Mouse (Mus musculus) kidney, adult 2 months (tissue): ENCODE measurements at regions not wholly inside any gene's neighbourhood (a gene's known extent, or its start where the extent isn't known, plus 50 kb on each side); places are given as distances from the start of the nearest gene placed in this dataset.

Source experiments
- DNase-seq: peaks from one replicate; pipeline ENCODE4 v3.0.0; 2021
- H3K27ac ChIP-seq: fragments of 200-500 bp; 2 replicates; pipeline ENCODE4 v1.5.1; 2012; ENCODE audit warnings: low read depth, low read length, control low read depth, inconsistent platforms; ENCODE audit not compliant: insufficient read depth
- H3K27me3 ChIP-seq: fragments of 200-500 bp; replicated peaks from 2 replicates; pipeline ENCODE4 v1.6.1; 2012; ENCODE audit warnings: mild to moderate bottlenecking, moderate library complexity, low read length, inconsistent platforms; ENCODE audit not compliant: control insufficient read depth, insufficient read depth
- H3K36me3 ChIP-seq: fragments of 200-500 bp; 2 replicates; pipeline ENCODE4 v1.6.1; 2012; ENCODE audit warnings: mild to moderate bottlenecking, moderate library complexity, low read length, inconsistent platforms; ENCODE audit not compliant: control insufficient read depth, insufficient read depth
- H3K4me1 ChIP-seq: fragments of 200-500 bp; 2 replicates; pipeline ENCODE4 v1.6.1; 2011; ENCODE audit warnings: low read length; ENCODE audit not compliant: control insufficient read depth, insufficient read depth
- H3K4me3 ChIP-seq: fragments of 200-500 bp; 2 replicates; pipeline ENCODE4 v1.5.1; 2011; ENCODE audit warnings: mild to moderate bottlenecking, low read depth, low read length, control low read depth; ENCODE audit not compliant: insufficient read depth
- CTCF ChIP-seq: fragments of 200-500 bp; conservative IDR thresholded peaks from 2 replicates; pipeline ENCODE4 v1.5.1; 2011; ENCODE audit warnings: low read depth, mild to moderate bottlenecking, control low read depth, low read length, moderate library complexity, mixed read lengths; ENCODE audit not compliant: insufficient read depth, insufficient read length
- POLR2A ChIP-seq: fragments of 200-500 bp; IDR thresholded peaks from one replicate; pipeline ENCODE4 v1.6.1; 2011; ENCODE audit warnings: low read depth, low read length, control low read depth
- WGBS: fragments of 180-500 bp; shearing (Covaris S2); methylation state at CpG from one replicate; pipeline ENCODE4 v1.1.7; 2018; 5-methylcytosine and 5-hydroxymethylcytosine counted together

DNA sequence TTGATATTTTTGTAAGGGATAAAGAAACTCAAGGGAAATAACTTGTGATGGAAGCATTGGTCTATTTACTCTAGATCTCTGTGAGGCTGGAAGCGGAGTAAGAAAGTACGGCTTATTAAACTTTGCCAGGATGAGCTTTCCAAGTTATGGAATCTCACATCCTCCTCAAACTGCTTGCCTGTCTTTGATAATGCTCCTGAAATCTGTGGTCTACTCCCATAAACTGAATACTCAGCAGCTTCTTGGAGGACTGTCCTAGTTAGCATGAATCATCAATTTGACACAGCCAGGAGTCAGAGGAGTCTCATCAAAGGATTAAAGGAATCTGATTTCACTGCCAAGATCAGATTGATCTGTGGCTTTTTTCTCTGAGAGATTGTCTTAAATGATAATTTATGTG lies 2753.0 kb upstream of the Lrrc6 start:
- Histone ChIP-seq H3K27ac (no peak overlapping the region), H3K4me1 (no peaks in the 10 kb centered on the region), H3K4me3 (no peak overlapping the region), H3K36me3 (no peaks in the 10 kb centered on the region), H3K27me3 (no peaks in the 10 kb centered on the region)
- DNase-seq: no peak
- 89% methylated on average over 2 of the region's 2 CpGs for WGBS
- TF ChIP-seq CTCF (no peak), POLR2A (no peak)

DNA sequence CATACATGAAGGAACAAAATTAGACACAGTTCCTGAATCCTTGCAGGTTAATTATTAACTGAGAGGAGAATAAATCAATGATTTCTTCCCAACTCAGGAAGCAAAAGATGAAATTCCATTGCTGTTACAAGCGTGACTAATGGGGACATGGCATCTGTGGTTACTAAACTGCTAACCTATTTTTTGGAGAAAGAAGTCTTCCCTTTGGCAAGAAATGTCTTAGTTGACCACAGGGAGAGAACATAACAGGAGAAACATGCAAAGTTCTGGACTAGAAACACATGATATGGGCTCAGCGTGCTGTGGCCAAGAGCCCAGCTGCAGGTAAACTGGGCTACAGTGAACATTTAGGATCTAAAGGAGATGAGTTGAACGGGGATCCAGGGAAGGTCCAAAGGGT lies 2751.4 kb upstream of the Lrrc6 start:
- Histone ChIP-seq H3K27ac (no peak overlapping the region), H3K27me3 (no peaks in the 10 kb centered on the region), H3K36me3 (no peaks in the 10 kb centered on the region), H3K4me1 (no peaks in the 10 kb centered on the region), H3K4me3 (no peak overlapping the region)
- DNase-seq: no peak
- TF ChIP-seq CTCF: no peak
- TF ChIP-seq POLR2A: no peak
- WGBS: 65% methylated on average over 3 of the region's 3 CpGs

DNA sequence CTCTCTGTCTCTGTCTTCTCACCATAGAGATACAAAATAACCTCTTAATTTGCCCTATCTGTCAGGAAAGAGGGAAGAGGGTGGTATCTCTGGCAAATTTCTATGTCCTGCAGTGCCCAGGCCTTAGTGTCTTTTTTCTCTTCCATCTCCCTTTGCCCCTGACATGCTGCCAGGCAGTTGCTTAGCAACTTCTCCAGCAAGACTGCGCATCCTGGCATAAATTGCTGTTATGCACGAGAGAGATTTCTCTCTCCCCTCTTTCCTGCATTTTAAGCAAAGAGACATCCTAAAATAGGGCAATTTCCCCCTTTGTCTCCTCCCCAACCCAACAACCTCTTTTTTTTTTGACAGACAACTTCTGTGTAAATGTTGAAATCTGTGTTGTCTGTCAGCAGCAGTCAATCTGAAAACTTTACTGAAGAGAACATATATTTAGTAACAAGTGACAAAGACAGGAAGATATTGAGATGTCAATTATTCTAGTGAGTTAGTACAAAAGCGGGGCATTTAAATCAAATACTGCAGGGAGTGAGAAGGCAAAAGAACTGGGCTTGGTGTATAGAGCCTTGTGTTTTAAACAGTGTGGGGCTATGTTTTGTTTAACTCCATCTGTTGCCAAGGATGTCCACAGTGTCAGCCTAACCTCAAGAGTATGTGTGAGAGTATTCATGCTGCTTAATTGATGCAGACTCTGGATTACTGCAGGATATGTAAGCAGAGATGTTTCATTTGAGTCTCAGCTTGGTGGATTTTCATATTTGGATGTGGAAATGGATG lies 2745.7 kb upstream of the Lrrc6 start:
- TF ChIP-seq CTCF (no peak), POLR2A (no peak)
- no peak for DNase-seq
- 64% methylated on average over 3 of the region's 3 CpGs for WGBS
- Histone ChIP-seq H3K4me3 (no peak overlapping the region), H3K27me3 (no peaks in the 10 kb centered on the region), H3K4me1 (no peaks in the 10 kb centered on the region), H3K36me3 (no peaks in the 10 kb centered on the region), H3K27ac (no peak overlapping the region)

DNA sequence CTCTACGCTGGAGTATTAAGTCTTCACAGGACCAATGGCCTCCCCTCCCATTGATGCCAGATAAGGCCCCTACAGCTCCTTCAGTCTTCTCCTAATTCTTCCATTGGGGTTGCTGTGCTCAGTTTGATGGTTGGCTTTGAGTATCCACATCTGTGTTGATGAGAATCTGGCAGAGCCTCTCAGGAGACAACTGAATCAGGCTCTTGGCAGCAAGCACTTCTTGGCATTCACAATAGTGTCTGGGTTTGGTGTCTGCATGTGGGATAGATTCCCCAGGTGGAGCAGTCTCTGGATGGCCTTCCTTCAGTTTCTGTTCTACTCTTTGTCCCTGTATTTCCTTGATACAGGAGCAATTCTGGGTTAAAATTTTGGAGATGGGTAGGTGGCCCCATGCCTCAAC lies 2734.6 kb upstream of the Lrrc6 start:
- TF ChIP-seq CTCF: no peak
- no peak for TF ChIP-seq POLR2A
- H3K4me3 ChIP-seq: no peak overlapping the region
- WGBS: 86% methylated on average over 1 of the region's 1 CpGs
- no peaks in the 10 kb centered on the region for H3K36me3 ChIP-seq
- H3K27ac ChIP-seq: no peak overlapping the region
- no peaks in the 10 kb centered on the region; the same call in 1 of the 2 replicates for H3K27me3 ChIP-seq
- H3K4me1 ChIP-seq: no peaks in the 10 kb centered on the region
- no peak for DNase-seq

DNA sequence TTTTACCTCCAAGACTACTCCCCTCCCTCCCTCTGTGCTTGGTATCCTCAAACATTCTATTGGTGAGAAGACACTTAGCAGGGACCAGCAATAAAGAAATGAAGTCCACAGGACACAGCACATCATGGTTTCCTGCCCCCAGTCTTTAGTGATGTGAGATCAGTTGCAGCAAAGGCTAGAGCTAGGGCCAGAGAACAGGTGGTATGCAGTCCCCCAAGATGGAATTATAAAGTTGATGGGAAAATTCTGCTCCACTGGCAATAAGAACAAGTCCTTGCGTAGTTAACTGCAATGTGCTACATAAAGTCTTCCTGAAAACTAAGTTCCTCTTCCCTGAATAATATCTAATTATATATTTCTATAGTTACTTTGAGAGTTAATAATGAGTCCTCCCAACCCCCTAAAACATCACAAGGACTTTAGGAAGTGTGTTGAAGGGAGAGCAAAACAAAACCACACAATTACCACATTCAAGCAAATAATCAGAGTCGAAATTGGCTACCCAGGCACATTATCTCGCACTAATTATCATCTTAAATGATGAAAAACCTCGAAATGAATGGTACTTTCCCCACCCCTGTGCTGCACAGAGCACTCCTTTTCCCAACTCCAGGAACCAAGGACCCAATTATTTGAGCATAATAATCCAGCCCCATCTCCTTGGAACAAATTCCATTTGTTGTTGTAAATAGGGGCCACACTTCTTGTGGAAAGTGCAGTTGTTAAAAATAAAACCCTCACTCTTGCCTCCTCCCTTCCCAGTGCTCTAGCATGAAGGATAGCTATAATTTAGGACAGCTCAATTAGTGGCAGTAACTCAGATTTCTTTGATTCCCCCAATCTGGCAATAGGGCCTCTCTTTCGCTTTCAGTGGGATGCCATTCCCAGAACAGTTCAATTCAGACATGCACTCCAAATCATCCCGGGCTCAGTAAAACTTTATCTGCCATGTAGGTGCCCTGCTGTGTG lies 2724.2 kb upstream of the Lrrc6 start:
- Histone ChIP-seq H3K4me3 (no peak overlapping the region), H3K27me3 (no peaks in the 10 kb centered on the region), H3K36me3 (no peaks in the 10 kb centered on the region), H3K4me1 (no peaks in the 10 kb centered on the region), H3K27ac (no peak overlapping the region)
- no peak for TF ChIP-seq CTCF
- no peak for TF ChIP-seq POLR2A
- no peak for DNase-seq
- WGBS: 72% methylated on average over 6 of the region's 6 CpGs

DNA sequence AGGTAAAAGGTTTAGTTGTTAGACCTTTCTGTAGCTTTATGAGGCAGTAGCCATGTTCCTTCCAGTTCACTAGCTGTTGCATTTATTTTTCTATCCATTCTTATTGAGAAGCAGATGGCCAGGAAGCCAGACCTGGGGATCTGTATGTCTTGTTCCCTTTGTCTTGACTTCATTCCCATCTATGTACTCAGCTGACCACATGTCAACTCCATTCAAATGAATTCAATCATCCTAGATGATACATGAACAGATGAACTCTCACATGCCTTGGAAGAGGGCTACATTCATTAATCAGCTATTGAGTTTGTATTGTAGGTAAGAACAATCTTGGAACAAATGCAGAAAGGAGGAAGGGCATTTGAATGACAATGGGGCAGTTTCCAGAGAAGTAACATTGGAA lies 2722.7 kb upstream of the Lrrc6 start:
- TF ChIP-seq CTCF (no peak), POLR2A (no peak)
- DNase-seq: no peak
- Histone ChIP-seq H3K4me3 (no peak overlapping the region), H3K27me3 (no peaks in the 10 kb centered on the region), H3K4me1 (no peaks in the 10 kb centered on the region), H3K27ac (no peak overlapping the region), H3K36me3 (no peaks in the 10 kb centered on the region)

DNA sequence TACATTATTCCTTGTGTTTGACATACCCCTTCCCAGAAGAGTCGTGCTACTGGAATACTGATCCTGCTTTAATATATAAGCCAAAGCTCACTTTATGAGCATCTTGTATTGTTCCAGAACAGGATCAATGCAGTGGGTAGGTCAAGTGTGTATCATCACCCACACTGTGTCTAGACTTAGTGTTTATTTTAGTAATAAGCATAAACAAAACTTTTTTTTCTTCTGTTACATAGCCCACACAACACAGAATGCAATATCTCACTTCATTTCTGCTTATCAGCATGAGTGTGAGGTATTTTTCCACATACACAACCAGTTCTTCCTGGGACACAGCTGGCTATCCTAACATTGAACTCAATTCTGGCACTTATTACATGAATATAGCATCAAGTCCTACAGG lies 2721.7 kb upstream of the Lrrc6 start:
- Histone ChIP-seq H3K27ac (no peak overlapping the region), H3K4me3 (no peak overlapping the region), H3K36me3 (no peaks in the 10 kb centered on the region), H3K27me3 (no peaks in the 10 kb centered on the region), H3K4me1 (no peaks in the 10 kb centered on the region)
- TF ChIP-seq POLR2A (no peak), CTCF (no peak)
- 79% methylated on average over 1 of the region's 1 CpGs for WGBS
- no peak for DNase-seq
